Mouse (Mus musculus): ENCODE measurements around the gene Spock1.

The Spock1 gene

GRCm38 (mm10) chr13:57666173-57666842 is 241.8 kb downstream of the Spock1 start:
- DNase-seq (ENCODE audit: extremely low read depth, low read depth, low spot score), result no peak

- DNase-seq (ENCODE audit: extremely low read depth, low read depth, low spot score), result no peak
Observed at GRCm38 (mm10) chr13:57662554-57662953, 245.6 kb downstream of the Spock1 start.

GRCm38 (mm10) chr13:57660523-57660922 is 247.6 kb downstream of the Spock1 start:
- no peak for DNase-seq (ENCODE audit: extremely low read depth, low read depth, low spot score)

- no peak for DNase-seq (ENCODE audit: extremely low read depth, low read depth, low spot score)
Observed at GRCm38 (mm10) chr13:57659872-57660271, 248.3 kb downstream of the Spock1 start.

GRCm38 (mm10) chr13:57656606-57657005 is 251.5 kb downstream of the Spock1 start:
- no peak for DNase-seq (ENCODE audit: extremely low read depth, low read depth, low spot score)

GRCm38 (mm10) chr13:57654362-57654761 is 253.8 kb downstream of the Spock1 start:
- no peak for DNase-seq (ENCODE audit: extremely low read depth, low read depth, low spot score)

GRCm38 (mm10) chr13:57651236-57651635 is 256.9 kb downstream of the Spock1 start:
- DNase-seq (ENCODE audit: extremely low read depth, low read depth, low spot score), result no peak

- DNase-seq (ENCODE audit: extremely low read depth, low read depth, low spot score), result no peak
Observed at GRCm38 (mm10) chr13:57648784-57649183, 259.3 kb downstream of the Spock1 start.

- no peak for DNase-seq (ENCODE audit: extremely low read depth, low read depth, low spot score)
Observed at GRCm38 (mm10) chr13:57647456-57647855, 260.7 kb downstream of the Spock1 start.

- DNase-seq (ENCODE audit: extremely low read depth, low read depth, low spot score), result no peak
Observed at GRCm38 (mm10) chr13:57643036-57643435, 265.1 kb downstream of the Spock1 start.

- DNase-seq (ENCODE audit: extremely low read depth, low read depth, low spot score), result no peak
Observed at GRCm38 (mm10) chr13:57641649-57642048, 266.5 kb downstream of the Spock1 start.

GRCm38 (mm10) chr13:57640968-57641367 is 267.2 kb downstream of the Spock1 start:
- no peak for DNase-seq (ENCODE audit: extremely low read depth, low read depth, low spot score)

GRCm38 (mm10) chr13:57638820-57639219 is 269.3 kb downstream of the Spock1 start:
- no peak for DNase-seq (ENCODE audit: extremely low read depth, low read depth, low spot score)

GRCm38 (mm10) chr13:57637606-57638132 is 270.5 kb downstream of the Spock1 start:
- no peak for DNase-seq (ENCODE audit: extremely low read depth, low read depth, low spot score)

GRCm38 (mm10) chr13:57637080-57637572 is 271.0 kb downstream of the Spock1 start:
- no peak for DNase-seq (ENCODE audit: extremely low read depth, low read depth, low spot score)

GRCm38 (mm10) chr13:57636196-57637015 is 271.7 kb downstream of the Spock1 start:
- DNase-seq (ENCODE audit: extremely low read depth, low read depth, low spot score), result no peak

GRCm38 (mm10) chr13:57630532-57630931 is 277.6 kb downstream of the Spock1 start:
- no peak for DNase-seq (ENCODE audit: extremely low read depth, low read depth, low spot score)

- no peak for DNase-seq (ENCODE audit: extremely low read depth, low read depth, low spot score)
Observed at GRCm38 (mm10) chr13:57628218-57628617, 279.9 kb downstream of the Spock1 start.

- DNase-seq (ENCODE audit: extremely low read depth, low read depth, low spot score), result no peak
Observed at GRCm38 (mm10) chr13:57626434-57626833, 281.7 kb downstream of the Spock1 start.

GRCm38 (mm10) chr13:57623909-57624481 is 284.1 kb downstream of the Spock1 start:
- no peak for DNase-seq (ENCODE audit: extremely low read depth, low read depth, low spot score)

- no peak for DNase-seq (ENCODE audit: extremely low read depth, low read depth, low spot score)
Observed at GRCm38 (mm10) chr13:57619079-57619768, 288.9 kb downstream of the Spock1 start.

Data from fat pad, adult 2 months (tissue).